Mouse (Mus musculus) right cerebral cortex, adult 2 months (tissue): ENCODE data around the gene Ezh2.
A peak's percentile ranks its signal among the peaks of the same experiment; 100 is the strongest.
"Not testable (repeated sequence)": the region's sequence is repeated elsewhere in the genome, so short reads cannot be mapped to it uniquely, and the experiment has no call there.

Source experiments
- DNase-seq, 2 experiments: peaks; one replicate each; pipeline ENCODE4 v3.0.0; 2021 to 2022; ENCODE audit warnings: low spot score in 2 of 2

Ezh2 gene

DNA sequence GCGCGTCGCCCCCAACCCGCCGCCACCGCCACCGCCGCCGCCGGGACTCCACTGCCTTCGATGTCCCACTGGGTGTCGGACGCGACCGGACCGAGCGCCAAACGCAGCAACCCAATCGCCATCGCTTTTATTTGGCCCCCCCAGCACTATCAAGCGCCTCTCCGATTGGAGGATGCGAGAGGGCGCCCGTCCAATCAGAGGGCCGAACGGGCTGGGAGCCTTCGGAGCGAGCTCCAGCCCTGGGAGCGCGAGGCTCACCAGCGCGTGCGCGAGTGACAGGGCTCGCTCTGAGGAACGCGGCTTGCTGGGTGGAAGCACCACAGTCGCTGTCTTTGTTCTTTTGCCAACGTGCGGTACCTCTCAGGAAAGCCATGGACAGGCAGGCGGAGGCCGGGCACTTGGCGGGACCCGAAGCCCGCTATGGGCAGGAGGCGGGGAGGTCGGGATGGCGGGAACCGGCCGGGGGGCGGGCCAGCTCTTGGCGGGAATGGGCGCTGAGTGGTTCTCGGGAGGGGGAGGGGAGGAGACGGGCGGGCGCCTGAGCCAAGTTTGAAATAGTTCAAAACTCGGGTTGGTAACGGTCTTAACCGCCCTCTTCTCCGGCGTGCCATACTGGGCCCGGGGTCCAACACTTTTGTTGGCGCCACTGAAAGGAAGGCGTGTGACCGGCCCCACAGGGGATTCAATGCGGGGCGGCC, at the start of gene Ezh2:
TSS of gene Ezh2 (minus strand) at position 416 of the 698 bp plus-strand sequence.
- DNase-seq: peak; percentile 97

DNA sequence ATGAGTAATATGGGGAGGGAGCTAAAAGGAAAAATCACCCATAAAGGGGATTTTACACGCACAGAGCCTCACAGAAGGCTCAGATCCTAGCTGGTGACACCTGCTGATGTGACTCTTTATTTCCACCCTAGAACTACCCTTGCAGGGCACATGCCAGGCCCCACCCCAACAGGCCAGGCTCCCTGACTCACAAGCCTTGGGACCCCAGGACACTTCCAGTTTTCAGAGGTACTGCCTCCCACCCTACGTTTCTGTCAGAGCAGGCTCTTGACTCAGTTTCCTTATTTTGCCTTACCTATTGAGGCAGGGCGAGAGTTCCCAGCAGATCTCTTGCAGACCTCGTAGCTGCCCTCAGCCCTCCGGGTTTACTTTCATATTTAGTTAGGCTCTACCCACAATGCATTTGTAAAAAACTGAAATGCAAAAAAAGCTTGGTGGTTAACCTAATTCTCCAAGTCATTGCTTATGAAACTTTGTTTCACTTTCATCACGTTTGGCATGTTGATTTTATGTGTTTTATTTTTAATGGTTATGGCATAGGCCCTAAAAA, 41.5 kb upstream of the Ezh2 start:
- DNase-seq: no peak

DNA sequence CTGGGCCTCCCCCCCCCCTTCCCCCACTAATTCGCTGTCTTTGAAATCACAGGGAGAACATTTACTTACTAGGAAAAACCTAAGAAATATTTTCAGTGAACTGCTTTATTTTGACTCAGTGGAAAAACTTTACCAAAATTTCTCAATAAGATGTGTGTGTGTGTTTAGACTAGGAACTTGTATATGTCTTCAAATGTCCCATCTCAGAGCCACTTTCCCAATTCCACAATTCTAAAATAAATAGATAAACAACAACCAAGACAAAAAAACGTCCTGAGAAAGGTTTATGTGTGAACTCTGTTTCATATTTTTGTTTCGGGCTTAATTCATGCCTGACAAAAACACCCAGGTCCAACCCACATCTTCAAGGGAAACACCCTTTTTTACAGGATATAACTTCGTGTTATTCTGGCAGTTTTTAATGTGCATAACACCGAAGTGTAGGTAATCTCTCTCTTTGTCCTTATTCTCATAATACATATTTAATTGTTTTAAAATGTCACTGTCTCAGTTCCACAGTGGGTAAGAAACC, 40.9 kb upstream of the Ezh2 start:
- DNase-seq: no peak

DNA sequence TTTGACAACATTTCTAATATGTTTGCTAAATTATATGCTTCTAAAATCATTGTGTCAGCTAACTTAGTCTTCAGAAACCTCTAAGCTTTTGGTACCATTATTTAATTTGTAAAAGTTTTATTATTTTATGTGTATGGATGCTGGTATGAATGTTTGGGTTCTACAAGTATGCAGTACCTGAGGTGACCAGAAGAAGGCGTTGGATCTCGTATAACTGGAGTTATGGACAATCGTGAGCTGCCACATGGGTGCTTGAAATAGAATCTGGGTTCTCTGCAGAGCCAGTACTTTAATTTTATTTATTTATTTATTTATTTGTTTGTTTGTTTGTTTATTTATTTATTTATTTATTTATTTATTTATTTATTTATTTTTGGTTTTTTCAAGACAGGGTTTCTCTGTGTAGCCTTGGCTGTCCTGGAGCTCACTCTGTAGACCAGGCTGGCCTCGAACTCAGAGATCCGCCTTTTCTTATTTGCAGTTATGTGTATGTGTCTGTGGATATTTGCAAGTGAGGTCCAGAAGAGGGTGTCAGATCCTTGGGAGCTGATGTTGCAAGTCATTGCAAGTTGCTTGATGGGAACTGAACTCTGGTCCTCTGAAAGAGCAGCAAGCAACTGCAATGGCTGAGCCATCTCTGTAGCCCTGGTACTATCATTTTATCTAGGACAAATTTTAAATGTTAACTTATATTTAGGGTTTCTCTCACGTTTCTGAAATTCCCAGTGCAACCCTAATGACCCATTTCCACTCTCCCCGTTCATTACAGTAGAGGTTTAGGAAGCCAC, 40.3 kb upstream of the Ezh2 start:
- no peak for DNase-seq

DNA sequence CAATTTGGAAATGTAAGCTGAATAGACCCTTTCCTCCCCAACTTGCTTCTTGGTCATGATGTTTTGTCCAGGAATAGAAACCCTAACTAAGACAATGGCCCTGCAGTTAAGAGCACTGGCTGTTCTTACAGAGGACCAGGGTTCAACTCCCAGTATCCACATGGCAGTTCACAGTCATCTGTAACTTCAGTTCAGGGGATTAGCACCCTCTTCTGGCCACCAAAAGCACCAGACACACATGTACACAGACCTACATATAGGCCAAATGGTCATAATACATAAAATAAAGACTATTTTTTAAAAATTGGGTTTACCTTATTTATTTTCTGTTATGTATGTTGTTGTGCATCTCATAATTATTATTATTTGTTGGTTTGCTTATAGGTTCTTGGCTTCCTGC, 38.3 kb upstream of the Ezh2 start:
- DNase-seq: no peak

GRCm38 (mm10) chr6:47630061-47630460, 34.9 kb upstream of the Ezh2 start:
- not testable (repeated sequence) for DNase-seq

DNA sequence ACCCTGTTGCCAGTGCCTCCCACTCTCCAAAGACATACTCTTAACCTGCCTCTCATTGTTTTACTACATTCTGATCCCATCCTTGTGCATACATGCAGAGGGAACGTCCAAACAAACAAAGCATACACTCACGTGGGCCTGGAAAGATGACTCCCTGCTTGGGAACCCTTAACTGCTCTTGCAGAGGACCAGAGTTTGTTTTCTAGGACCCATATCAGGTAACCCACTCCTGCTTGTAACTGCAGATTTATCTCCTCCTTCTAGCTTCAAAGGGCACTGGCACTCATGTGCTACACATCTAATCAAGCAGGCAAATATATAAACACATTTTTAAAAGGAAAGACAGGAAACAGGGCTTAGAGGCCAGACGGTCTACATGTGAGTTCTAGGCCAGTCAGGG, 32.8 kb upstream of the Ezh2 start:
- DNase-seq: no peak

GRCm38 (mm10) chr6:47626976-47627375, 31.8 kb upstream of the Ezh2 start:
- not testable (repeated sequence) for DNase-seq

- no peak for DNase-seq
These were observed 25.9 kb upstream of the Ezh2 start for GRCm38 (mm10) chr6:47621039-47621438.

DNA sequence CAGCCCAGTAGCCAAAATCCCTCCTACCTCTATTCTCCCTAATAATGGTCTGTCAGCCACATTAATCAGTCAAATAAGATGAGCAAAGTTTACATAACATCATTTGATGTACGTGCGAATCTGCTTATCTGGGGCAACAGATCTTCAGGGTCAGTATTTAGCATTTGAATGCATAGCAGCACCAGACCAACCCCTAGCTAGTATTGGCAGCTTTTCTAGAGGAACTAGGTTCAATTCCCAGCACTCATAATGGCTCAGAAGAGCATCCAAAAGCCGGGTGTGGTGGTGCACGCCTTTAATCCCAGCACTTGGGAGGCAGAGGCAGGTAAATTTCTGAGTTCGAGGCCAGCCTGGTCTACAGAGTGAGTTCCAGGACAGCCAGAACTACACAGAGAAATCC, 13.2 kb upstream of the Ezh2 start:
- DNase-seq: not testable (repeated sequence)

DNA sequence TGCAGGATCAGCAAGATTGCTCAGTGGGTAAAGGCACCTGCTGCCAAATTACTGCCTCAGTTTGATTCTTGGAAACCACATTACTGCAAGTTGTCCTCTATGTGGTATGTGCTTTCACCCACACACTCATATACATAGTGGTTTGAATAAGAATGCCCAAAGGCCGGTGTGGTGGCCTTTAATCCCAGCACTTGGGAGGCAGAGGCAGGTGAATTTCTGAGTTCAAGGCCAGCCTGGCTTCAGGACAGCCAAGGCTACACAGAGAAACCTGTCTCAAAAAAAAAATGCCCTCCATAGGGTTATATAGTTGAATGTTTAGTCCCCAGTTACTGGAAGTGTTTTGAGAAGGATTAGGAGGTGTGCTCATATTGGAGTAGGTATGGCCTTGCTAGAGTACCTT, 6.8 kb upstream of the Ezh2 start:
- no peak for DNase-seq

GRCm38 (mm10) chr6:47595696-47596095, 555 bp upstream of the Ezh2 start:
- peak in 1 of 2 experiments; percentile 3 for DNase-seq

- DNase-seq: peak; percentile 46 to 62
These were observed 853 bp downstream of the Ezh2 start for GRCm38 (mm10) chr6:47594141-47594835.

GRCm38 (mm10) chr6:47593590-47593989, 1.6 kb downstream of the Ezh2 start:
- no peak for DNase-seq

DNA sequence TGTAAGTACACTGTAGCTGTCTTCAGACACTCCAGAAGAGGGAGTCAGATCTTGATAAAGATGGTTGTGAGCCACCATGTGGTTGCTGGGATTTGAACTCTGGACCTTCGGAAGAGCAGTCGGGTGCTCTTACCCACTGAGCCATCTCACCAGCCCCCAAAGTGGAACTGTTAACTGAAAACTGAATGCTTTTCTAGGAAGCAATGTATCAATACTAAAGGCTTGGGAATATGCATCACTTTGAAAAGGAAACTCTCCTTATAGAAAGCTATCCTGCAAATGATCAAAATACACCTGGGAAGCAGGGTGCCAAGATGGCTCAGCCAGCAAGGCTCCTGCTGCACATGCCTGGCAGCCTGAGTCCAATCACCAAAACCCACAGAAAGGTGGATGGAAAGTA, 7.8 kb downstream of the Ezh2 start:
- DNase-seq: not testable (repeated sequence)

- DNase-seq: no peak
These were observed 22.3 kb downstream of the Ezh2 start for GRCm38 (mm10) chr6:47572887-47573286.

DNA sequence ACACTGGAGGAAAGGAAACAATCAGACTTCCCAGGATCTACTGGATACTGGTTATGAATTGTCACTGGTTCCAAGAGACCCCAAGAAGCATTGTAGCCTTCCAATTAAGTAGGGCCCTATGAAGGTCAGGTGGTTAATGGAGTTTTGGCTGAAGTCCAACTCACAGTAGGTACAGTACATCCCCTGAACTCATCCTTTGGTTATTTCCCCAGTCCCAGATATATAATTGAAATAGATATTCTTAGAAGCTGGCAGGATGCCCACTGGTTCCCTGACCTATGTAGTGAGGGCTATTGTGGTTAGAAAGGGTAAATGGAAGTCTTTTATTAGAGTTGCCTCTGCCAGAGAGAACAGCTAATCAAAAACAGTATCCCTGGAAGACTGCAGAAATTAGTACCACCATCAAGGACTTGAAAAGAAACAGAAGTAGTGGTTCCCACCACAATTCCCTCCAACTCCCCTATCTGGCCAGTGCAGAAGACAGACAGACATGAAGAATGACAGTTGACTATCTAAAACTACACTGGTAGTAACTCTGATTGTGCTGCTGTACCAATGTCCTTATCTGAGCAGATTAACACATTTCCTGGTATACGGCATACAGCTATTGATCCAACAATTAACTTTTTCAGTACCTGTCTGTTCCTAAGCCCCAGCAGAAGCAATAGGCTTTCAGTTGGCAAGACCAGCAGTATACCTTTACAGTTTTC, 29.7 kb downstream of the Ezh2 start:
- no peak for DNase-seq

- no peak for DNase-seq
These were observed 33.7 kb downstream of the Ezh2 start for GRCm38 (mm10) chr6:47561426-47561825.

DNA sequence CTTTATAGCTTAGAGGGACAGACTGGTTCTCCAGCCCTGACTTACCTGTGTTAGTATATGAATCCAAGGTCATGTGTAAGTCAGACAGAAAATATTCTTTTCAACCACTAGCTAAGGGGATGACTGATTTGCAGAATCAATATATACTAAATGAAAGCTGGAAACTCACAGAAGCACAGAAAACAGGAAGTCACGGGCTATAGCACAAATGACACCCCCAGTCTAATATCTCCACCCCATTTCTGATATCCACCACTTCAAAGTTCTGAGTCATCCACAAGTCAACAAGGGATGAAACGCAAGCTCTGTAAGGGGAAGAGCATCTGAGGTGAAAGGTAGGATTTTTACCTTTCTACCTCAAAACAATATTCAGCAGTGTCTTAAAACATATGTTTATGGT, 34.3 kb downstream of the Ezh2 start:
- DNase-seq: no peak

- no peak for DNase-seq
These were observed 34.7 kb downstream of the Ezh2 start for GRCm38 (mm10) chr6:47560407-47560806.

GRCm38 (mm10) chr6:47559287-47559686, 35.9 kb downstream of the Ezh2 start:
- no peak for DNase-seq
